Mouse (Mus musculus) central nervous system, embryonic 14 days (tissue): ENCODE measurements around the gene Clca3b. TPM values are rescaled to one million over a fixed set of nuclear protein-coding genes. Genes with fewer than 3 reads are reported as not detected.

ENCODE experiments used
- polyA plus RNA-seq: library from polyadenylated mRNA; depleted of rRNA; stranded (reverse); fragments of >200 nt; gene quantifications from 2 replicates; pipeline ENCODE4 v1.2.3, GENCODE M21; 2012; rRNA removed

Clca3b gene
- 0.03 TPM in 1 of 2 replicates, not detected in the other for polyA plus RNA-seq

GRCm38 (mm10) chr3:144849014-144849556 is at the start of gene Clca3b:
Gene Clca3b (minus strand): TSS chr3:144849357.

GRCm38 (mm10) chr3:144819219-144819618 is 29.9 kb downstream of the Clca3b start, which contains the start of gene Clca3a2:
Gene Clca3a2 (minus strand): TSS chr3:144819494.

Other genes starting within 250 kb of the Clca3b start
- 33.4 and 35.6 TPM in 2 replicates for gene Sh3glb1, start 129.0 kb downstream of the Clca3b start, polyA plus RNA-seq
- 0.58 and 1.3 TPM in 2 replicates for gene Clca3a1, start 88.4 kb downstream of the Clca3b start, polyA plus RNA-seq
- 0.17 and 0.38 TPM in 2 replicates for gene Clca3a2, start 29.9 kb downstream of the Clca3b start, polyA plus RNA-seq
- 0.01 and 0.03 TPM in 2 replicates for gene Clca4b, start 83.2 kb upstream of the Clca3b start, polyA plus RNA-seq
- 0.03 TPM in 1 of 2 replicates, not detected in the other for gene Clca4a, start 125.7 kb upstream of the Clca3b start, polyA plus RNA-seq
- 0.01 TPM in 1 of 2 replicates, not detected in the other for gene Clca1, start 183.4 kb upstream of the Clca3b start, polyA plus RNA-seq